Mouse (Mus musculus) heart, adult 2 months (tissue): ENCODE data around the gene Rab8b.

Experiments
- EP300 ChIP-seq: fragments of 200-500 bp; IDR thresholded peaks from 2 replicates; pipeline ENCODE4 v1.6.1; 2011; ENCODE audit warnings: low read depth, low read length, control low read depth; ENCODE audit not compliant: insufficient read depth
- POLR2A ChIP-seq: fragments of 200-500 bp; IDR thresholded peaks from 2 replicates; pipeline ENCODE4 v1.6.1; 2011; ENCODE audit warnings: mild to moderate bottlenecking, low read depth, low read length, control low read depth; ENCODE audit not compliant: insufficient read depth

DNA sequence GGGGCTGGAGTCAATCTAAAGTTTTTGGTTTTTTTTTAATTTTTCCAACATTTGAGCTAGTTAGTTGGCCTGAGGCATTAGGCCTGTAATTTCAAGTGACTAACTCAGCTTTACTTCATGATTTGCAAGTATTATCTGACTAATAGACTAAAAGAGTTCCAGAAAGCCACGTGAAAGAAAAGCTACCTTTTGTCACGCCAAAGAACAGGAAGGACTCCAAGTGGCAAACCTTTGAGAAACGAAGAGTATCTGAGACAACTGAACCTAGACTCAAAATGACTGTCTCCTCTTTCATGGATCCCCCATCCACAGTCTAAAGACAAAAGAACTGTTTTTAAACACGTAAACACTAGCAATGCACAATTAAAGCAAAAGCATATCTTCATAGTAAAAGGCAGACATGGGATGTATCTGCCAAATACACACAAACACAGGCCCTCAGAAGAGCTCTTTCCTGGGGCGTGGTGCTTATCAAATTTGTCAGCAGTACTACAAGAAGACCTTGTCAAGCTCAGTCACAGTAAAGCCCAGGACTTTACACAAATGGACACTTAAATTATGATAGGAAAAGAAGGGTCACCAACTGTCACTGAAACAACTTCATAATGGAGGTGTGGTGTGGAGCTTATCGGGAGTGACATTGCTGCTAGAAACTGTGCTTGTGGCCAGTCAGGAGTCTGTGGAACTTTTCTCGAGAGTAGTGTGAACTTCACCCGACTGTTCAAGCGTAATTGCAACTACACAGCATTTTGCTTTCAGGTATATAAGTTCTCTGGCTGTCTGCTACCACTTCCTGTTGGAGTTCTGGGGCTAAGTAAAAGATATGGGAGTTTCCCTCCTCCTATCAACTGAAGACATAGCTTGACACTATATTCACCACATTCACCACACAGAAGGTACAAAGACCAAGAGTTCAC is 3.4 kb downstream of the Rab8b start:
- TF ChIP-seq POLR2A (no peak), EP300 (no peak)
